Mouse (Mus musculus): ENCODE data around the gene Arhgef3.

DNA sequence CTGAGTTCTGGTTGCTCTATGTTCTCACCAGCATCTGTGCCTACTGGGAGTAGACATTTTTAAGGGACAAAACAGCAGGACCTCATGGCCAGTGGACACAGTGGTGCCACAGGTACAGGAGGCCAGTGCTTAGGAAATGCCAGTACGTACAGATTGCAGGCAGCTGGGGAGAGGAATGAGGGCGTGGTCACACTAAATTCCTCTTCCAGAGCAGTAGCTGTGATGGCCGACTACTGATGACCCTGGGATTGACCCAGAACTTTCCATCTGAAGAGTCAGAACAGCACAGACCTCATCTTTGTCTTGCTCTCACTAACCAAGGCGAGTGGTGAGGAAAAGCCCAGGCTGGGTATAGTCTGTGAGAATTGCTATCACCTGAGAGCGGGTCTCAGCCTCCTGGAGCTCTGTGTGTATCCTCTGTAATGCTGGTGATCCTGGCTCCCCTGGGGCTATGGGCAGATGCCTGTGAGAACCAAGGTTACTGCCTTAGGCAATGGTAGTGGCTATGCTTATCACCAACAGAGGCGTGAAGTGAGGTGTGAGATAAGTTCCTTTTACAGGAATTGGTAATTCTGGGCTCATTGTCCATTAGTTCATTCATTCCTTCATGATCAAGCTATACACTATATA is 35.4 kb downstream of the Arhgef3 start:
- TF ChIP-seq CTCF (IDR thresholded peaks at IDR 0.05; ENCODE audit: low read depth) (no peak), EP300 (IDR thresholded peaks at IDR 0.05; ENCODE audit: low read depth) (no peak)
